Mouse (Mus musculus): ENCODE results near the gene Lpar2. TPM values are rescaled to one million over a fixed set of nuclear protein-coding genes. Genes with fewer than 3 reads are reported as not detected.

The Lpar2 gene
- total and polyA plus RNA-seq, 2 experiments from 2014 or later: 0.63 to 5.4 TPM

DNA sequence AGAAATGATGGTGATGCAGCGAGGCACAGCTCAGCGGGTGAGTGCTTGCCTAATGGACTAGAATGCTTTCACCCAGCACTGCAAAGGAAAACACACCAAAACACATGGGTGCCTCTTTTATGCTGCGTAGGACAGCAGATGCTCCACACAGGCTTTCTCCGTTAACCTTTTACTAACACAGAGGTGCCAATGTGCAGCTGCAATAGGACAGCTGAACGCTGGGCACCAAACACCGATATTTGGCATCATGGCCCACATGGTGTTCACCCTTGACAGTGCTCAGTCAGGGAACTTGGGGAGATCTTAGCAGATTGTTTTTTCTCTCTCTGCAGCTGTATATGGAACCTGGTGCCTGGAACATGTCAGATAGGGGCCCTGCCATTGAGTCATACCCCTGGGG is 27.3 kb upstream of the Lpar2 start:
- H3K4me2 ChIP-seq (ENCODE audit: low read depth, low read length, poor library complexity, severe bottlenecking): no peak overlapping the region
- no peak overlapping the region for H3K4me3 ChIP-seq (ENCODE audit: low read depth, low read length)
- H3K27me3 ChIP-seq (ENCODE audit: insufficient read depth, low read length): no peaks in the 10 kb centered on the region
- H3K36me3 ChIP-seq (ENCODE audit: insufficient read depth, low read length): peaks cover 56% of the 10 kb centered on the region
- TF ChIP-seq CTCF (IDR thresholded peaks at IDR 0.05): no peak
- H3K4me1 ChIP-seq (ENCODE audit: insufficient read depth, low read length): peaks cover 4% of the 10 kb centered on the region; the same call in 1 of the 2 replicates
- no peak for DNase-seq (ENCODE audit: low spot score)
- WGBS: 94% methylated on average over 6 of the region's 6 CpGs
- no peak overlapping the region for H3K9ac ChIP-seq (replicated peaks; ENCODE audit: low read length, poor library complexity, severe bottlenecking)
- no peaks in the 10 kb centered on the region for H3K9me3 ChIP-seq (ENCODE audit: low read length)
- H3K27ac ChIP-seq (ENCODE audit: low read depth, low read length): no peak overlapping the region
- ATAC-seq (ENCODE audit: low FRiP score): no peak

DNA sequence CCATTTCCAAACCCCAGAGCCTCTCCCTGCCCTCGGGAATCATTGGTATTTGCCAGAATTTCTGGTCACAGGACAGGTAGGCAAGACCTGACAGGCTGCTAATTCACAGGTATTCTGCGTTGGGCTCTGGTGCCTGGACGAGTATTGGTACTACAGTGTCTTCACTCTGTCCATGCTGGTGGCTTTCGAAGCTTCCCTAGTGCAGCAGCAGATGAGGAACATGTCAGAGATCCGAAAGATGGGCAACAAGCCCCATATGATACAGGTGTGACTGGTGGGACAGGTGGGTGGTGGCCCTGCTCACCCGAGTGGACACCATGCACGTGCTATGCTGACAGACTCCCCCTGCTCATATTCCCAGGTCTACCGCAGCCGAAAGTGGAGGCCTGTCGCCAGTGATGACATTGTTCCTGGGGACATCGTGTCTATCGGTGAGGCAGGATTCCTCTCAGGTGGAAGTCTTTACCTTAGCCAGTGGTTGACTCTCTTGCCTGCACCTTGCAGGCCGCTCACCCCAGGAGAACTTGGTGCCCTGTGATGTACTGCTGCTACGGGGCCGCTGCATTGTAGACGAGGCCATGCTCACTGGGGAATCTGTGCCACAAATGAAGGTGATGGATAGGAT is 25.4 kb upstream of the Lpar2 start:
- Histone ChIP-seq H3K4me3 (ENCODE audit: low read depth, low read length) (no peak overlapping the region), H3K9ac (replicated peaks; ENCODE audit: low read length, poor library complexity, severe bottlenecking) (no peak overlapping the region), H3K36me3 (ENCODE audit: insufficient read depth, low read length) (peaks cover 70% of the 10 kb centered on the region), H3K27me3 (ENCODE audit: insufficient read depth, low read length) (no peaks in the 10 kb centered on the region), H3K9me3 (ENCODE audit: low read length) (no peaks in the 10 kb centered on the region), H3K4me2 (ENCODE audit: low read depth, low read length, poor library complexity, severe bottlenecking) (no peak overlapping the region), H3K27ac (ENCODE audit: low read depth, low read length) (no peak overlapping the region), H3K4me1 (ENCODE audit: insufficient read depth, low read length) (peaks cover 4% of the 10 kb centered on the region; the same call in 1 of the 2 replicates)
- no peak for TF ChIP-seq CTCF (IDR thresholded peaks at IDR 0.05)
- no peak for ATAC-seq (ENCODE audit: low FRiP score)
- 97% methylated on average over 16 of the region's 16 CpGs for WGBS
- DNase-seq (ENCODE audit: low spot score): no peak

DNA sequence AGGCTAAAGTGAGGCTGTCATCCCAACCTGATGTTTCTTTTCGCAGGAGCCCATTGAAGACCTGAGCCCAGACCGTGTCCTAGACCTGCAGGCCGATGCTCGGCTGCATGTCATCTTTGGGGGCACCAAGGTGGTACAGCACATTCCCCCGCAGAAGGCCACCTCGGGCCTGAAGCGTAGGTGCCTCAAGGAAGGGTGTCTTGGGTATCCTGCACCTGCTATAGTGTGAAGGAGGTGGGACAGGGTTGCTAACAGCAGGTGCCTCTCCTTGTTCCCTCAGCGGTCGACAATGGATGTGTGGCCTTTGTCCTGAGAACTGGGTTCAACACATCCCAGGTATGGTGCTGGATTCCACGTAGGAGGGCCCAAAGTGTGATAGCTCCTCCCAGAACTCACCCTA is 24.6 kb upstream of the Lpar2 start:
- DNase-seq (ENCODE audit: low spot score) (no peak), ATAC-seq (ENCODE audit: low FRiP score) (no peak)
- H3K9ac ChIP-seq (replicated peaks; ENCODE audit: low read length, poor library complexity, severe bottlenecking): no peak overlapping the region
- no peak overlapping the region for H3K4me3 ChIP-seq (ENCODE audit: low read depth, low read length)
- peaks cover 4% of the 10 kb centered on the region; the same call in 1 of the 2 replicates for H3K4me1 ChIP-seq (ENCODE audit: insufficient read depth, low read length)
- no peak overlapping the region for H3K27ac ChIP-seq (ENCODE audit: low read depth, low read length)
- H3K4me2 ChIP-seq (ENCODE audit: low read depth, low read length, poor library complexity, severe bottlenecking): no peak overlapping the region
- no peaks in the 10 kb centered on the region for H3K27me3 ChIP-seq (ENCODE audit: insufficient read depth, low read length)
- WGBS: 95% methylated on average over 10 of the region's 10 CpGs
- peaks cover 79% of the 10 kb centered on the region for H3K36me3 ChIP-seq (ENCODE audit: insufficient read depth, low read length)
- TF ChIP-seq CTCF (IDR thresholded peaks at IDR 0.05): no peak
- H3K9me3 ChIP-seq (ENCODE audit: low read length): no peaks in the 10 kb centered on the region

DNA sequence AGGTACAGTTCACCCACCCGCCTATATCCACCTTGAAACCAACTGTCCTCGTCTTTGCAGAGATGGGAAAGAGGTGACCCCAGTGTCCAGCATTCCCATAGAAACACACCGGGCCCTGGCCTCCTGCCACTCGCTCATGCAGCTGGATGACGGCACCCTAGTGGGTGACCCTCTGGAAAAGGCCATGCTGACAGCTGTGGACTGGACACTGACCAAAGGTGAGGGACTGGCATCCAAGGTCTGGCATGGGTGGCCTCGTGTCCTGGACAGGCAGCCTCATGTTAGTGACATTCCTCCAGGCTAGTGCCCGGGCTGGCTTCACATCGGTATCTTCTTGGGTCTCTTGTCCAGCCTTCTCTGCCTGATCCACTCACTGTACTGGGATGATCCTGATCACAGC is 23.0 kb upstream of the Lpar2 start:
- H3K4me3 ChIP-seq (ENCODE audit: low read depth, low read length): no peak overlapping the region
- H3K27ac ChIP-seq (ENCODE audit: low read depth, low read length): no peak overlapping the region
- WGBS: 93% methylated on average over 8 of the region's 8 CpGs
- no peak for ATAC-seq (ENCODE audit: low FRiP score)
- H3K36me3 ChIP-seq (ENCODE audit: insufficient read depth, low read length): peaks cover 83% of the 10 kb centered on the region
- H3K9ac ChIP-seq (replicated peaks; ENCODE audit: low read length, poor library complexity, severe bottlenecking): no peak overlapping the region
- no peak for TF ChIP-seq CTCF (IDR thresholded peaks at IDR 0.05)
- no peaks in the 10 kb centered on the region for H3K4me1 ChIP-seq (ENCODE audit: insufficient read depth, low read length)
- no peak for DNase-seq (ENCODE audit: low spot score)
- no peaks in the 10 kb centered on the region for H3K27me3 ChIP-seq (ENCODE audit: insufficient read depth, low read length)
- H3K9me3 ChIP-seq (ENCODE audit: low read length): no peaks in the 10 kb centered on the region
- no peak overlapping the region for H3K4me2 ChIP-seq (ENCODE audit: low read depth, low read length, poor library complexity, severe bottlenecking)

DNA sequence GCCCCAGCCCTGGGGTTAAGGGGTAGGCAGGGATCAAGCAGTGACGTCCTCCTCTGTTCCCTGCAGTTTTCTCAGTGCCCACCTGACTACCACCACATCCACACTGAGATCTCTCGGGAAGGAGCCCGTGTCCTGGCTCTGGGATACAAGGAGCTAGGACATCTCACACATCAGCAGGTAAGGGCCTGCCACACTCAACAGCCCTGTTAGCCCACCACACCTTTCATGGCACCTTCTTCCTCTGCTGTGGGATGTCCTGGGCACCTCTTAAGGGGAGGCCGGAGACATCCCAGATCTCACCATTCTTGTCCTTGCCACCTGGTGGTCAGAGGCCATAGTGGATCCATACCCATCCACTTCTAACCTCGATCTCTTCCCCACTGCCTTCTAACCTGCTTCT is 22.3 kb upstream of the Lpar2 start:
- WGBS: 93% methylated on average over 5 of the region's 5 CpGs
- Histone ChIP-seq H3K36me3 (ENCODE audit: insufficient read depth, low read length) (peaks cover 83% of the 10 kb centered on the region), H3K27me3 (ENCODE audit: insufficient read depth, low read length) (no peaks in the 10 kb centered on the region), H3K4me1 (ENCODE audit: insufficient read depth, low read length) (no peaks in the 10 kb centered on the region), H3K4me3 (ENCODE audit: low read depth, low read length) (no peak overlapping the region), H3K27ac (ENCODE audit: low read depth, low read length) (no peak overlapping the region), H3K9me3 (ENCODE audit: low read length) (no peaks in the 10 kb centered on the region), H3K9ac (replicated peaks; ENCODE audit: low read length, poor library complexity, severe bottlenecking) (no peak overlapping the region), H3K4me2 (ENCODE audit: low read depth, low read length, poor library complexity, severe bottlenecking) (no peak overlapping the region)
- DNase-seq (ENCODE audit: low spot score) (no peak), ATAC-seq (ENCODE audit: low FRiP score) (no peak)
- peak; percentile 24; the same call in 1 of the 2 replicates for TF ChIP-seq CTCF (IDR thresholded peaks at IDR 0.05)

DNA sequence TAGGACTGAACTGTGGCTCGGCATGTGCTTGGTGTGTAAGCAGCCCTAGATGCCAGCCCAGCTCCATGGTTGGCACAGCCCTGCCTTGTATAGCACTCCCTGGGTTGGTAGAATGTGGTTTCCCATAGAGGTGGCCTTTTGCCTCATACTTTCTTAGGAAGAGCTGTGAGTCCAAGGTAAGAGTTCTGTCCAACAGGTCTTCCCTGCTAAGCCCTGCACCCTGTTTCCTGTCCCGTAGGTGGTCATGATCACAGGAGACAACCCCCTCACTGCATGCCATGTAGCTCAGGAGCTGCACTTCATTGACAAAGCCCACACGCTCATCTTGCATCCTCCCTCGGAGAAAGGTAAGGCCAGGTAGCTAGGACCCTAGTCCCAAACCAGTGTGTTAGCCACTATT is 20.4 kb upstream of the Lpar2 start:
- no peaks in the 10 kb centered on the region for H3K4me1 ChIP-seq (ENCODE audit: insufficient read depth, low read length)
- H3K9ac ChIP-seq (replicated peaks; ENCODE audit: low read length, poor library complexity, severe bottlenecking): no peak overlapping the region
- 97% methylated on average over 4 of the region's 4 CpGs for WGBS
- H3K9me3 ChIP-seq (ENCODE audit: low read length): no peaks in the 10 kb centered on the region
- H3K27ac ChIP-seq (ENCODE audit: low read depth, low read length): no peak overlapping the region
- H3K4me3 ChIP-seq (ENCODE audit: low read depth, low read length): no peak overlapping the region
- ATAC-seq (ENCODE audit: low FRiP score) (no peak), DNase-seq (ENCODE audit: low spot score) (no peak)
- peaks cover 90% of the 10 kb centered on the region for H3K36me3 ChIP-seq (ENCODE audit: insufficient read depth, low read length)
- no peak overlapping the region for H3K4me2 ChIP-seq (ENCODE audit: low read depth, low read length, poor library complexity, severe bottlenecking)
- TF ChIP-seq CTCF (IDR thresholded peaks at IDR 0.05): no peak
- H3K27me3 ChIP-seq (ENCODE audit: insufficient read depth, low read length): no peaks in the 10 kb centered on the region
